Mouse (Mus musculus) megakaryocyte, embryonic 14.5 days (primary cell): ENCODE measurements around the gene Add3.

Experiments
- FLI1 ChIP-seq: IDR thresholded peaks from 2 replicates; pipeline ENCODE4 v1.6.1; 2012; ENCODE audit warnings: low read length, inconsistent platforms, mixed read lengths
- GATA1 ChIP-seq: IDR thresholded peaks from 3 replicates; pipeline ENCODE4 v1.6.1; 2012; ENCODE audit warnings: mixed read lengths, low read length, inconsistent platforms, borderline replicate concordance

GRCm38 (mm10) chr19:53267305-53267704, 127.1 kb downstream of the Add3 start:
- TF ChIP-seq GATA1 (no peak), FLI1 (no peak)
